Mouse (Mus musculus) gastrocnemius, postnatal 4 days (tissue): ENCODE measurements at regions not wholly inside any gene's neighbourhood (a gene's known extent, or its start where the extent isn't known, plus 50 kb on each side); places are given as distances from the start of the nearest gene placed in this dataset.

Source experiments
- DNase-seq, 2 experiments: peaks; one replicate each; pipeline ENCODE4 v3.0.0; 2021 to 2022; ENCODE audit warnings: low spot score in 2 of 2, mixed read lengths in 2 of 2

DNA sequence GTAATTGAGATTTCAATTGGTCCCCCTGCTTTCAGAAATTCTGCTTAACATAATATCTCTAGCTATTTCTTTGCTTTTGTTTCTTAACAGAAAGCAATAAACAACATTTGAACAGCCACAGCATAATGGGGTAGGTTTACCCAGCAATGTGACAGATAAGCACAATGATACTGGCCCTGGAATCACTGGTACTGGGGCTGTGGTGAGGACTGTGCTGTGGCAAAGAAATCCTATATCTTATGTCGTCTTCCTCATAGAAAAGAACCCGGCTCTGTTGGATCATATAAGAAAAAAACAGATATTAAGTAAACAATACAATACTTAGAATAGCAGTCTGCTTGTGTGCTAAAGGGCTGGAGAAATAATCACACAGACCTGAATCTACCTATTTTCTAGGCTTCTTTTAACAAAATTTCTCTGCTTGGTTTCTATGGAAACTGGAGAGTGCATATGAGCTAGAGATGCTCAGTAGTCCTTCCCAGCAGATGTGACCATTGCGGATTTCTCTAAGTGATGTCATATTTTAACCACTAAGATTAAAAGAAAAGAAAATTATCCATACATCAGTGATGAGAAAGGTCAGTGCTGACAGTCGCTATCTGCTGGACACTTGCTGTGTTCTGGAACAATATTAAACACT is 119.8 kb upstream of the Gnao1 start:
- no peak for DNase-seq

- DNase-seq = no peak
Observed at GRCm38 (mm10) chr8:93691375-93691774, 118.4 kb upstream of the Gnao1 start.

DNA sequence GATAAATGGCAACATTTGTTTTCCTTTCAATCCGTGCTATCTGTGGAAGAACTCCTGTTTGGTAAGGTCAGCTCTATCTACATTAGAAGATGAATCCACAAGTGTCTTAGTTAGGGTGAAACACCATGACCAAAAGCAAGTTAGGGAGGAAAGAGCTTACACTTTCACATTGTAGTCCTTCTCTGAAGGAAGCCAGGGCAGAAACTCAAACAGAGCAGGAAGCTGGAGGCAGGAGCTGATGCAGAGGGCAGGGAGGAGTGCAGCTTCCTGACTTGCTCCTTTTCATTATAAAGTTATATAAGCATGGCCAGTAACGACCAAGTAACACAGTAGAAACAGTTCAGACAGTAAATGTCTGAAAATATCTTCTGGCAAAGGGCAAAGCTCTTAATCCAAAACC is 117.9 kb upstream of the Gnao1 start:
- no peak for DNase-seq

GRCm38 (mm10) chr8:93697206-93697605 is 112.6 kb upstream of the Gnao1 start:
- no peak for DNase-seq

DNA sequence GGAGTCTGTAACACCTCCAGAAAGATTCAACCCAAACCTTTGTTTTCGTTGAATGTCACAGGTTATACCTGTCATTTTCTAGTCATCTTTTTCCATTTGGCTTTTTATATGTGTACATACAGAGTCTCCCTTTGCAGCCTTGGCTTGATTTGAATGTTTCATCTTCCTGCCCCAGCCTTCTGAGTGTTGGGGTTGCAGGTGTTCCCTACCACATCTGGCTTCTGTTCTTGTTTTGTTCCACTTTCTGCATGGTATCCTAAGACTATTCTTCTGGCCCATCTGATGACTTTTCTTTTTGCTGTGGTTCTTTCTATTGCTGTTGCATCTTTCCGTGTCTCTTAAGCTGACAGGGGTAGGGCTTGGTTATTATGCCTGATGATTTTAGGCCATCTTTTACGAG is 111.3 kb upstream of the Gnao1 start:
- DNase-seq = no peak

GRCm38 (mm10) chr8:93701391-93701790 is 108.4 kb upstream of the Gnao1 start:
- DNase-seq = no peak

GRCm38 (mm10) chr8:93712066-93712706 is 97.6 kb upstream of the Gnao1 start:
- DNase-seq = no peak

DNA sequence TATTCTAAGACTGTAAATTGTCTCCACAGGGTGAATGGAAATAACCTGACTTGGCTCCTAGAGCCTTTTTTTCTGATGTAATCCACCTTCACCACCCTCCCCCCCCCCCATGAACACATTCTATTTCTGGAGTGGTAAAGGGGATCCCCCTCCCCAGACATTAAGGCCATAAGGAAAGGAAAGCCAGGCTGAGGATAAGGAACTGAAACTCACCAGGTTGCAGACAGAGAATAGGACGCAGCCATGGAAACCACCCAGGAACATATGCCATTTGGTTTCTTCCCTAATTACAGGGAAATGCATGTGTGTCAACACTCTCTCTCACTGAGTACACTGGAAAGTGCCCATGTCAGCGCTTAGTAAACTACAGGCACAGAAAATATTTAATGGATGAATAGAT is 96.5 kb upstream of the Gnao1 start:
- DNase-seq = no peak

- DNase-seq = no peak
Observed at GRCm38 (mm10) chr8:93724896-93725489, 84.8 kb upstream of the Gnao1 start.

- no peak for DNase-seq
Observed at GRCm38 (mm10) chr8:93729124-93729930, 80.4 kb upstream of the Gnao1 start.

GRCm38 (mm10) chr8:93730738-93731700 is 78.7 kb upstream of the Gnao1 start:
- no peak for DNase-seq

- no peak for DNase-seq
Observed at GRCm38 (mm10) chr8:93734818-93735217, 74.9 kb upstream of the Gnao1 start.

- no peak for DNase-seq
Observed at GRCm38 (mm10) chr8:93740281-93740680, 69.5 kb upstream of the Gnao1 start.

DNA sequence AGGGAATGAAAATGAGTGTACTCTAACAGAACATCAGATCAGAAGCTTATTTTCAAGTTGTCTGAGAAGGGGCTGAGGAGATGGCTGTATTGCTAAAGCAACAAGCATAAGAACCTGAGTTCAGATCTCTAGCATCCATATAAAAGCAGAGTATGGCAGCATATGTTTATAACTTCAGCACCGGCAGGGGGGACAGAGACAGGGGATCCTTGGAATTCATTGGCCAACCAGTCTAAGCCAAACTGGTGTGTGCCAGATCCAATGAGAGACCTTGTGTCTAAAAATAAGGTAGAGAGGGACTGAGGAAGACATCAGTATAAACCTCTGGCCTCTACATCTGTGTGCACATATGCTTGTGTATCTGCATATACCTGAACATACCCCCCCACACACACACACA is 61.0 kb upstream of the Gnao1 start:
- DNase-seq = no peak

DNA sequence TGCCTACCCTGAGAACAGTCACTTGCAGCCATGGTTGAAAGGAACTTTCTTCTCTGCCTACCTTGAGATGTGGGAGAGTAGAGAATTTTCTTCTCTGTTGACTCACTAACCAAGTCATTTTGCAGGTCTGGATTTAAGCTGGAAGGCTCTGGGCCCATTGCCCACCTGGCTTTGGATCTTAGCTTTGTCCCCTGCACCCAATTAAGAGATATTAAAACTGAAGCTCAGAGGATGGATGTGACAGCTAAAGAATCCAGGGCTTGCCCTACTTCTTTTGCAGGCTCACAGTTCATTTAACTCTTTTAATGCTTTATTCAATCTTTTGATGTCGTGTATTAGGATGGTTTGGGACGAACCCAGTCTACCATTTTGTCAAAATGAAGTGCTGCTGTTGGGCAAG is 58.8 kb upstream of the Gnao1 start:
- no peak for DNase-seq

- no peak for DNase-seq
Observed at GRCm38 (mm10) chr8:93755981-93756380, 53.8 kb upstream of the Gnao1 start.
